Mouse (Mus musculus) heart, embryonic 14.5 days (tissue): ENCODE results near the gene Ppib. TPM values are rescaled to one million over a fixed set of nuclear protein-coding genes. Genes with fewer than 3 reads are reported as not detected.

Experiments
- ATAC-seq: fragments of 200-750 bp; cut with Nextera tagmentation; 2 replicates; pipeline ENCODE4 v1.8.0; 2017; ENCODE audit warnings: low read depth, moderate TSS enrichment; ENCODE audit not compliant: insufficient number of reproducible peaks, insufficient read depth, low FRiP score
- H3K27ac ChIP-seq, 2 experiments: fragments of 200-500 bp in 1 of 2; fragments of 300-500 bp in 1 of 2; sonication (generic) in 1 of 2; replicated peaks in 1 of 2; 2 replicates each; pipeline ENCODE4 v1.5.1; 2012 to 2014; ENCODE audit warnings: low read depth in 2 of 2, low read length in 2 of 2, control low read depth in 1 of 2, mild to moderate bottlenecking in 1 of 2, mixed read lengths in 1 of 2; ENCODE audit not compliant: control insufficient read depth in 1 of 2, insufficient read depth in 1 of 2
- H3K27me3 ChIP-seq: fragments of 300-500 bp; sonication (generic); 2 replicates; pipeline ENCODE4 v1.6.1; 2014; ENCODE audit warnings: mild to moderate bottlenecking, low read length, control low read depth; ENCODE audit not compliant: control insufficient read depth, insufficient read depth
- H3K36me3 ChIP-seq: fragments of 300-500 bp; sonication (generic); 2 replicates; pipeline ENCODE4 v1.6.1; 2014; ENCODE audit warnings: mild to moderate bottlenecking, control low read depth, low read length, mixed read lengths; ENCODE audit not compliant: control insufficient read depth, insufficient read depth
- H3K4me1 ChIP-seq, 2 experiments: fragments of 200-500 bp in 1 of 2; fragments of 300-500 bp in 1 of 2; sonication (generic) in 1 of 2; 2 replicates each; pipeline ENCODE4 v1.6.1; 2012 to 2014; ENCODE audit warnings: low read length in 2 of 2, control low read depth in 1 of 2, mixed read lengths in 1 of 2; ENCODE audit not compliant: control insufficient read depth in 2 of 2, insufficient read depth in 2 of 2
- H3K4me2 ChIP-seq: fragments of 300-500 bp; sonication (generic); 2 replicates; pipeline ENCODE4 v1.6.1; 2014; ENCODE audit warnings: mild to moderate bottlenecking, low read length
- H3K4me3 ChIP-seq, 2 experiments: fragments of 200-500 bp in 1 of 2; fragments of 300-500 bp in 1 of 2; sonication (generic) in 1 of 2; 2 replicates each; pipeline ENCODE4 v1.5.1; 2012 to 2014; ENCODE audit warnings: low read length in 2 of 2, mild to moderate bottlenecking in 2 of 2, control low read depth in 1 of 2, low read depth in 1 of 2, moderate library complexity in 1 of 2; ENCODE audit not compliant: control insufficient read depth in 1 of 2, insufficient read depth in 1 of 2
- H3K9ac ChIP-seq: fragments of 300-500 bp; sonication (generic); 2 replicates; pipeline ENCODE4 v1.6.1; 2014; ENCODE audit warnings: mild to moderate bottlenecking, low read length
- H3K9me3 ChIP-seq: fragments of 300-500 bp; sonication (generic); 2 replicates; pipeline ENCODE4 v1.6.1; 2016; ENCODE audit warnings: low read length, control low read depth; ENCODE audit not compliant: control insufficient read depth
- WGBS: fragments of 180-500 bp; shearing (Covaris S2); extraction: QIAGEN DNeasy Blood & Tissue Kit; methylation state at CpG from one replicate; pipeline ENCODE4 v1.1.7; 2014; 5-methylcytosine and 5-hydroxymethylcytosine counted together
- polyA plus RNA-seq: library from polyadenylated mRNA; unstranded; fragments of >200 nt; fragmentation: Nextera tagmentation; extraction: Ambion mirVana; gene quantifications from 2 replicates; pipeline ENCODE4 v1.2.1, GENCODE M21; 2014

The Ppib gene
- polyA plus RNA-seq, 1 experiment from 2014 or later, result 403 TPM

DNA sequence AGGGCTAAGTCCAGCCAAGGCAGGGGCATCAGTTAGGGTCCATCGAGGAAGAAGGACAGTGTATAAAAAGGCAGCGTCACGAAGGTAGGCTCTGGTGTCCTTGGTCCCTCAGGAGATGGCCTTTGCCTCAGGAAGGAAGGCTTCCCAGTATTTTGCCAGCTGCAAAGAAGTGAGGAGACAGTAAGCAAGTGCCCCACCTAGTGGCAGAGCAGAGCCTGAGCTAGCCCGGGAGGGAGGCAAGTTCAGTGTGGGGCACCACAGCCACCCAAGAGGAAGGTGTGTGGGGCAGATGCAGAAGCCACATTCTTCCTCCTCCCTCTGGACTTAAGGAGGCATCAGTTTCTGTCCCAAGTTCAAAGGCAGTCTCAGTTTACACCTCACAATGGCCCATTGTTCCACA, 28.4 kb downstream of the Ppib start:
- no peak overlapping the region for H3K4me2 ChIP-seq
- no peak overlapping the region for H3K27ac ChIP-seq
- no peak overlapping the region for H3K9ac ChIP-seq
- no peak for ATAC-seq
- H3K36me3 ChIP-seq, result peaks cover 74% of the 10 kb centered on the region
- H3K9me3 ChIP-seq, result no peaks in the 10 kb centered on the region
- H3K4me3 ChIP-seq, result no peak overlapping the region
- no peaks in the 10 kb centered on the region for H3K27me3 ChIP-seq
- WGBS, result 41% methylated on average over 4 of the region's 4 CpGs
- H3K4me1 ChIP-seq, result peaks cover 5 to 15% of the 10 kb centered on the region in 2 experiments; a peak in 3 of 4 replicates

DNA sequence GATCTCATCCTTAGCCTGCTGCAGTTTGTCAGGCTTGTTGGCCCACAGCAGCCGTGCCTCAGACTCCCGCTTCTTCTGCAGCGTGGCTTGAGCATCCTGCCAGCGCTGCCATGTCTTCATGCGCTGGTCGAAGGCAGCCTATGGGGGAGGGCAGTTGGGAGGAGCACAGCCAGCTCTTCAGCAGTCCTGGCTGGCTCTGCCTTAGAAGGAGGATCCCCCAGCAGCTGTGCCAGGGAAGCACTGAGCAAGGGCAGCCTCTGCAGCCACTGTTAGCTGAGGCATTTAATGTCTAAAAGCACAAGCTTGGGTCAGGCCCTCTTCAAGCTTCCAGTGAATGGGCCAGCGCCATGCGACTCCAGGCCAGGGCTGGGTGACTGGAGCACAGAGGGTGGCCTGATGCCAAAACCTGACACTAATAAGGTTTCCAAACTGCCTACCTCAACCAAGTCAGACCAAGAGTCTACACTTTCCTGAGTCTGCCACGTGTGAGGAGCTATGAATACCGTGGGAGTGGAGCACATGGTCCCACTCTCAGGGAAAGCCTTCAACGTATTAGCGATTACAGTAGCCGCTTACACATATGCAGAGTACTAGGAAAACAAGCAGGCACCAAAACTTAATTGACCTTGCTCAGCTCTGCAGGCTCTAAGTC, 30.7 kb downstream of the Ppib start:
- 0 out of 2 replicates have a peak, but pooled peaks have one; percentile 5 for ATAC-seq
- H3K9ac ChIP-seq, result no peak overlapping the region
- peaks cover 96% of the 10 kb centered on the region for H3K36me3 ChIP-seq
- H3K4me1 ChIP-seq, result peaks cover 5 to 15% of the 10 kb centered on the region in 2 experiments; a peak in 3 of 4 replicates
- no peak overlapping the region for H3K4me2 ChIP-seq
- H3K4me3 ChIP-seq, result no peak overlapping the region
- no peaks in the 10 kb centered on the region for H3K9me3 ChIP-seq
- WGBS, result 88% methylated on average over 13 of the region's 13 CpGs
- no peaks in the 10 kb centered on the region for H3K27me3 ChIP-seq
- H3K27ac ChIP-seq, result no peak overlapping the region

- Histone ChIP-seq H3K27ac (no peak overlapping the region), H3K9me3 (no peaks in the 10 kb centered on the region), H3K4me2 (no peak overlapping the region), H3K4me3 (no peak overlapping the region), H3K4me1 (peaks cover 5 to 15% of the 10 kb centered on the region in 2 experiments; a peak in 3 of 4 replicates), H3K9ac (no peak overlapping the region), H3K27me3 (no peaks in the 10 kb centered on the region), H3K36me3 (peaks cover 97% of the 10 kb centered on the region)
- no peak; the same call in 1 of the 2 replicates for ATAC-seq
- WGBS, result 58% methylated on average over 6 of the region's 6 CpGs
Observed at GRCm38 (mm10) chr9:66091327-66092231, 31.6 kb downstream of the Ppib start.

DNA sequence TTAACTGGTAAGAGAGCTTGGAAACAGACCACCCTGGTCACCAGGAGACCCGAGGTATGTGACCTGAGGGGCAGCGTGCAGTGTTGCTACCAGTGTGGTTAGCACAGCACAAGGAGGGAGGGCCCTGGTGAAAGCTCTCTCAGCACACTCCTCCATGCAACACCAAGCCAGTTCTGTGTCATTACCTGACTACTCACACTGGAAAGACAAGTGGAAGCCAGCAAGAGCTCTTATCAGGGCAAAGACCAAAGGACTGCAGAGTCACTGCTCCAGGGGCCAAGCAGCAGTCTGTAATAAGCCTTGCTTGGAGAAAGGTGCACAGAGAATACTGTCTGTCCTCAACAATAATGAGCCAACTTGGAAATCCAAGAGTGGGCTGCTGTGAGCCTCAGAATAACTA, 32.6 kb downstream of the Ppib start:
- no peaks in the 10 kb centered on the region for H3K9me3 ChIP-seq
- H3K36me3 ChIP-seq, result peaks cover 97% of the 10 kb centered on the region
- 48% methylated on average over 2 of the region's 2 CpGs for WGBS
- no peak overlapping the region for H3K27ac ChIP-seq
- H3K4me3 ChIP-seq, result no peak overlapping the region
- H3K4me2 ChIP-seq, result no peak overlapping the region
- peaks cover 5 to 15% of the 10 kb centered on the region in 2 experiments; a peak in 3 of 4 replicates for H3K4me1 ChIP-seq
- no peaks in the 10 kb centered on the region for H3K27me3 ChIP-seq
- ATAC-seq, result no peak
- H3K9ac ChIP-seq, result no peak overlapping the region

DNA sequence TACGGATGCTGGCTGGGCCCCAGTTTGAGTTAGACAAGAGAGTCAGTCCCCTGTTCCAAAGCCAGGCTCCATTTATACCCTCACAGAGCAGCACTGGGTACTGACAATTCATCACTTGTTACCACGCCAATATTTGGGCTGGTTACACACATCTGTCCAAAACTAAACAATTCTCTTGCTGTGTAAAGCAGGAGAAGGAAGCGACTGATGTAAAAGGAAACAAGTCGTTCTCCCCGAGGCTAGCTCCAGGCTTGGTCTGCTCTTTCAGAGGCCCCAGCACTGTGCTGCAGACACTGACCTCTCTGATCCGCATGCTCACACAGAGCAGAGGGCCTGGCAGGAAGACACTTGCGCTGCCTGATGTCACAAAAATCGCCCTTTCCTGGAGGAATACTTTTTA, 41.6 kb downstream of the Ppib start:
- Histone ChIP-seq H3K9me3 (no peaks in the 10 kb centered on the region), H3K9ac (no peak overlapping the region), H3K27ac (no peak overlapping the region), H3K4me3 (no peak overlapping the region), H3K36me3 (peaks cover 89% of the 10 kb centered on the region), H3K27me3 (no peaks in the 10 kb centered on the region), H3K4me2 (no peak overlapping the region), H3K4me1 (no peaks in the 10 kb centered on the region)
- ATAC-seq, result no peak
- WGBS, result 86% methylated on average over 8 of the region's 8 CpGs

DNA sequence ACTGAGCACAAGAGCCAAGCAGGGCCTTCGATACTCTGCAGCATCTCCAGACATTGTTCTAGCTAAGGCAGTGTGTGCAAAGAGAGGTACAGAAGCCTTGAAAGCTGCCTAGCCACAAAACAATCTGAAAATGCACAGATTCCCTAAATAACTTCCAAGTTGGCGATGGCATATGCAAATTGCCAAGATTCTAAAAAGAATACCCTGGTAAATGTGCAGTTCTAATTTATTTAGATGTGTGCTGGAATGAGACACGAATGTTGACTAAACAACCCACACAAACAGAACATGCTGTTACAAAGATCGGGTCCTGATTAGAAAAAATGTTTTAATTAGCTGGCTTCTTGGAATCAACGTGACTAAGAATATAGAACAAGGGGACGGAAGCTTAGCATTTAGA, 42.6 kb downstream of the Ppib start:
- no peak overlapping the region for H3K27ac ChIP-seq
- no peak overlapping the region for H3K4me3 ChIP-seq
- H3K9me3 ChIP-seq, result no peaks in the 10 kb centered on the region
- WGBS, result 94% methylated on average over 6 of the region's 6 CpGs
- no peak for ATAC-seq
- H3K27me3 ChIP-seq, result no peaks in the 10 kb centered on the region
- H3K36me3 ChIP-seq, result peaks cover 88% of the 10 kb centered on the region
- no peaks in the 10 kb centered on the region for H3K4me1 ChIP-seq
- no peak overlapping the region for H3K9ac ChIP-seq
- H3K4me2 ChIP-seq, result no peak overlapping the region

DNA sequence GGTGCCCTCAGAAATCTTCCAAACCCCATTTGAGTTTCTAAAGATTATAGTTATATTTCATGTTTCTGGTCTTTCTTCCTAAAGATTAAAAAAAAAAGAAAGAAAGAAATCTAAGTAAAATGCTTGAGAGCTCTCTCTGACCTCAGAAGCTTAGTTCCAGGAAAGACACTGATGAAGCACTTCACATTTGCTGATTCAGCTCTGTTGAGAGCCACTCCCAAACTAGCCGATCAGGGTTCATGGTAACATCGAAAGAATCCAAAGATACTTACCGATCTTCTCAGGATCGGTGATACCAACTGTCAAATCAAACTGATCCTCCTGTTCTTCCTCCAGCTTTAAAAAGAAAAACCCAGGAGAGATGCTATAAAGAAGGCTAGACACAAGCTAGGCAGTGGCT, 44.6 kb downstream of the Ppib start:
- Histone ChIP-seq H3K36me3 (peaks cover 92% of the 10 kb centered on the region), H3K27me3 (no peaks in the 10 kb centered on the region), H3K9ac (no peak overlapping the region), H3K4me1 (no peaks in the 10 kb centered on the region), H3K4me2 (no peak overlapping the region), H3K9me3 (no peaks in the 10 kb centered on the region), H3K4me3 (no peak overlapping the region), H3K27ac (no peak overlapping the region)
- WGBS, result 87% methylated on average over 4 of the region's 4 CpGs
- no peak for ATAC-seq
